Mouse (Mus musculus) large intestine, adult 2 months (tissue): ENCODE data around the gene Atpaf1. TPM values are rescaled to one million over a fixed set of nuclear protein-coding genes. Genes with fewer than 3 reads are reported as not detected.
A peak's percentile ranks its signal among the peaks of the same experiment; 100 is the strongest.

Experiments used
- DNase-seq: peaks from one replicate; pipeline ENCODE4 v3.0.0-alpha.2; 2012; ENCODE audit warnings: low read depth, low spot score
- WGBS: fragments of 180-500 bp; shearing (Covaris S2); methylation state at CpG from one replicate; pipeline ENCODE4 v1.1.7; 2018; 5-methylcytosine and 5-hydroxymethylcytosine counted together
- polyA plus RNA-seq: library from polyadenylated mRNA; depleted of rRNA; stranded (reverse); fragments of >200 nt; gene quantifications from 2 replicates; pipeline ENCODE4 v1.2.3, GENCODE M21; 2012; rRNA removed

The Atpaf1 gene
- 15.0 and 24.4 TPM in 2 replicates for polyA plus RNA-seq

GRCm38 (mm10) chr4:115784769-115785510 lies at the start of gene Atpaf1:
TSS of gene Atpaf1 (plus strand) at chr4:115784812.
- WGBS: under 1% methylated on average over 65 of the region's 69 CpGs
- no peak for DNase-seq

- no peak for DNase-seq
- WGBS: 56% methylated on average over 4 of the region's 4 CpGs
Measured at GRCm38 (mm10) chr4:115734867-115735266, 49.7 kb upstream of the Atpaf1 start.

GRCm38 (mm10) chr4:115737551-115738041 lies 47.0 kb upstream of the Atpaf1 start, which contains the start of gene Efcab14:
TSS of gene Efcab14 (plus strand) at chr4:115737744.
- WGBS: under 1% methylated on average over 45 of the region's 45 CpGs
- peak; percentile 93 for DNase-seq

- DNase-seq: no peak
- 12% methylated on average over 13 of the region's 13 CpGs for WGBS
Measured at GRCm38 (mm10) chr4:115738481-115738985, 46.1 kb upstream of the Atpaf1 start.

- no peak for DNase-seq
Measured at GRCm38 (mm10) chr4:115742658-115743057, 42.0 kb upstream of the Atpaf1 start.

DNA sequence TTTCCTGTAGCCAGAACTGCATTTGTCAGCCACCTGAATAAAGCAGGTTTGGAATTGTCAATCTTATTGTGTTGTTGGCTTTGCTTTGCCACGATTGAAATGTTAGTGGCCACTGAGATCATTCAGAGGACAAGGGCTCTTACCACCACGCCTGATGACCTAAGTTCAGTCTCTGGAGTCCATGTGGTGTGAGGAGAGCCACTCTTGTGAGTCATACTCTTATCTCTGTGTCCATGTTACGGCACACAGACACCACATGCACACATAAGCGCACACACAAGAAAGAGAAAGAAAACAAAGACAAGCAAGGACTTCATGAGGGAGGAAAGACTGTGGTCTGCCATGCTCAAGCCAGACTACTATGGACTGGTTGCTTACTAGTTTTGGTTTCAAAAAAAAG lies 41.5 kb upstream of the Atpaf1 start:
- DNase-seq: no peak
- WGBS: 53% methylated on average over 4 of the region's 4 CpGs

DNA sequence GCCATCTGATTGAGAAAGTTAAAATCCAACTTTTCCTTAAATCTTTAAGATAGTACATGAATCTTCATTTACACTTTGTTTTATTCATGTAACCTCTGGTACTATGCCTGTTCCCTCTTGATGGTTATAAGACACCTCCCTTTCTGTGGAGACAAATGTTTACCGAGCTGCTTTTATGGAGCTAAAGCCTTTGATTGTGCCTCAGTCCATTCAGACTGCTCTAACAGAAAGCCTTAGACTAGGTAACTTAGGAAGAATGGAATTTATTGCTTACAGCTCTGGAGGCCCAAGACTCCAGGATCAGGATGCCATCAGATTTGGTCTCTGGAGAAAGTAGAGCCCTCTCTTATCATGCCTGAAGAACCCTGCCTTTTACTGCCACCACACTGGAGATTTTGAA lies 36.4 kb upstream of the Atpaf1 start:
- no peak for DNase-seq
- WGBS: 15% methylated on average over 1 of the region's 1 CpGs

GRCm38 (mm10) chr4:115749336-115749735 lies 35.3 kb upstream of the Atpaf1 start:
- no peak for DNase-seq
- 38% methylated on average over 1 of the region's 1 CpGs for WGBS

DNA sequence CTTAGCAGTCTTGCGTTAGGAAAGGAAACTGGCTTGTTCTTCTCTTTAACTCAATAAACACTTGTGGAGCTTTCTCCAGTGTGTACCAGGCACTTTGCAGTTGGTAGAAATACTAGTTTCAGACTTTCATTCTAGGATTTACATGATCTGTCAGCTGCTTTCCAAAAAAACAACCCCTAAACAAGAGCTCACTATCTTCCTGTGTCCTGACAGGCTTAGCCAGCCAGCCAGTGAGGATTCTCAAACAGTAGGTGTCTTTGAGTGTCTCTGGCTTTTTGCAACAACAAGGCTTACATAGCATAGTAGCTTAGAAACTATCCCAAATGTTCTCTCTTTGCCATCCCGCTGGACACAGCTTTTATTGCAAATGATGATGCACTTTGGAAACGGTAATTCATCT lies 30.5 kb upstream of the Atpaf1 start:
- WGBS: 89% methylated on average over 3 of the region's 3 CpGs
- no peak for DNase-seq

- WGBS: 90% methylated on average over 1 of the region's 1 CpGs
- no peak for DNase-seq
Measured at GRCm38 (mm10) chr4:115754851-115755250, 29.8 kb upstream of the Atpaf1 start.

DNA sequence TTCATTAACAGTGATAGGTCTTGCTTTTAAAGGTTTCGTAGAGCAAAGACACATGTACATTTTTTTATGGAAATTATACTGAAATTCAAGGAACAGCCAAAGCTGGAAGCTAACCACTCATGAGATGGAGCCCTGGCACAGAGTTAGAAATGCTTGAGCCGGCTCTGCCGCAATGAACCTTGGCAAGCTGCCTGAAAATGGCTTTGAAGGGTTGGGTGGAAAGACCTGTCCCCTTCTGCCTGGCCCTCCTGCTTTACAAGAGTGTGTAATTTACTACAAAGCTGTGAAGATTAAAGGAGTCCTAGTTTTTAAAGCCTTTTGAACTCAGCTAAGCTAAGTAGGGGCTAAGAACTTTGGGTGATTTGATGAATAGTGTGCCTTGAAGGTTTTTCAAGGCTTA lies 23.4 kb upstream of the Atpaf1 start:
- DNase-seq: no peak
- 28% methylated on average over 3 of the region's 3 CpGs for WGBS

DNA sequence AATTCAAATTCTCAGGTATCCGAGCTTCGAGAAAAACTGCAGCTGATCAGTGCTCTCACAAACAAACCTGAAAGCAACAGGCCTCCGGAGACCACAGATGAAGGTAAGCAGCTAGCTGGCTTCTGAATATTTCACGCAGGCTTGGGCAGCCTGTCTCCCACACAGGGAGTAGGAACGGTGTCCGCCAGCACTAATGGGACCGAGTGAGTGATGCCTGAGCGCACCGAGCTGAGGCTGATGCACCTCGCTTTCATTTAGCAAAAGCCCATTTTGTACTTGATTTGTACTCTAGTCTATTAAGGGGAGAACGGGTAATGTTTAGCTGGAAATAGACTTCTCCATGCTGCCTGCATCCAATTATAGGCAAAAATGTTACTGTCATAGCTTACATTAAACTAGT lies 20.0 kb upstream of the Atpaf1 start:
- WGBS: 96% methylated on average over 11 of the region's 11 CpGs
- no peak for DNase-seq

GRCm38 (mm10) chr4:115767647-115768467 lies 16.8 kb upstream of the Atpaf1 start:
- 34% methylated on average over 11 of the region's 11 CpGs for WGBS
- no peak for DNase-seq

DNA sequence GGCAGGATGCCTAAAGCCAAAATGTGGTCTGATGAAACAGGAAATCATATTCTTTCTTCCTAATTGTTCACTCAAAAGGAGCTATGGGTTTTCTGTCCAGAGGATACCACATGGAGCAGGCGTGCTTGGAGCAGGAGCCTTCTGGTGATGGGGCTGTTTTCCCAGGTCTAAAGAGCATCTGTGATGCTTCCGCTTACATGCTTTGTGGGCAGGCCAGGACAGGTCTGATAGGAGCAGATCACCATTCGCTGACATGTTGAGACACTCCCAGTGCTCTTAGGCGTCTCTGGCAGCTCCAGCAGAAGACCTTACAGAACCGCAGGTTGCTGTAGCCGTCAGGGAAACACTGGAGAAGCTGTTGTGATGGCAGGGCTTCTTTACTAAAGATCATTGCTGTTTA lies 9.6 kb upstream of the Atpaf1 start:
- WGBS: 86% methylated on average over 6 of the region's 6 CpGs
- no peak for DNase-seq

GRCm38 (mm10) chr4:115777627-115778026 lies 7.0 kb upstream of the Atpaf1 start:
- WGBS: 96% methylated on average over 2 of the region's 2 CpGs
- DNase-seq: no peak

- whole genome bisulfite sequencing: 25% methylated on average over 6 of the region's 6 CpGs
- DNase-seq: no peak
Measured at GRCm38 (mm10) chr4:115780269-115780668, 4.3 kb upstream of the Atpaf1 start.

- WGBS: 88% methylated on average over 3 of the region's 3 CpGs
Measured at GRCm38 (mm10) chr4:115780918-115781317, 3.7 kb upstream of the Atpaf1 start, which contains the start of gene Tex38. TSS of gene Tex38 (minus strand) at chr4:115781018.

DNA sequence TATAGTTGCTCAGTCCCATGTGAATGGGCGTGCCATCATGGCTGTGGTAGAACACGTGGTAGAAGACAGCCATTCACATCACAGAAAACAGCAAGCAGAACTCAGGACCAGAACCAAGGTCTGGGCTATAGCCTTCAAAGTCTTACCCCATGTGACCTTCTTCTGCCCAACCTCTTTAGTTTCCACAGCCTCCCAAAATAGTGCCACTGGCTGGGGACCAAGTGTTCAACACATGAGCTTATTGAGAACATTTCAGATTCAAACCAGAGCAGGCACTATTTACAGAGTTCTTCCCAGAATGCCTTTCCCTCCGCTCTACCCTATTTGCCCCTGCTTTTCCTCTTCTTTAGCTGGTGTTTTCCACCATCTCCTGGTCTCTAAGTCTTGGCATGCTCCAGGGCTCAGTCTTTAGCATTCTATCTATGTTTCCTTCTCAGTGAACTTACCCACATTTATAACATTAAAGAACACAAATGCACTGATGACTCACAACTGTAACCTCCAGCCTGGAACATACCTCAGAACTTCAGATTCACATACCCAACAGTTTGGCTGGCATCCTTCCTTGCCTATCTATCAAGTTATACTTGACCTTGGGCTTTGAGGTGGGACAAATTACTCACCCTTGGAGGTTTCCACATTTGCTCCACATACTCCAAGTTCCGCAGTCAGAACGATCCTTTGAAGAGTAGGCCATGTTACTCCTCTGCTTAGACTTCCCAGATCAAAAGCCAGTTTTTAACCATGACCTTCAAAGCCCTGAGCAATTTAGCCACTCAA lies 2.4 kb upstream of the Atpaf1 start:
- DNase-seq: no peak
- 88% methylated on average over 5 of the region's 5 CpGs for WGBS

More at GRCm38 (mm10) chr4:115780918-115781317, 3.7 kb upstream of the Atpaf1 start, which contains the start of gene Tex38:
- no peak for DNase-seq

- WGBS: 22% methylated on average over 7 of the region's 7 CpGs
- DNase-seq: no peak
Measured at GRCm38 (mm10) chr4:115785511-115786034, 961 bp downstream of the Atpaf1 start.
